Mouse (Mus musculus): Measurements from ENCODE around the gene Zfp513. TPM values are rescaled to one million over a fixed set of nuclear protein-coding genes. Genes with fewer than 3 reads are reported as not detected.

Zfp513 gene
- polyA plus RNA-seq, 1 experiment from 2014 or later = 14.8 TPM

GRCm38 (mm10) chr5:31190201-31190600, 11.9 kb downstream of the Zfp513 start:
- H3K27ac ChIP-seq = no peak overlapping the region
- H3K27me3 ChIP-seq = no peaks in the 10 kb centered on the region
- H3K36me3 ChIP-seq = peaks cover 52% of the 10 kb centered on the region
- no peak overlapping the region for H3K9ac ChIP-seq
- 90% methylated on average over 9 of the region's 9 CpGs for WGBS
- peaks cover 21% of the 10 kb centered on the region for H3K4me1 ChIP-seq
- no peak for ATAC-seq (ENCODE audit: insufficient number of reproducible peaks, insufficient read depth, low FRiP score, low TSS enrichment, low read depth)
- H3K4me2 ChIP-seq = no peak overlapping the region
- H3K9me3 ChIP-seq = no peaks in the 10 kb centered on the region
- H3K4me3 ChIP-seq = 0 out of 2 replicates have a peak overlapping the region, but pooled peaks have one; percentile 3

- no peak overlapping the region for H3K27ac ChIP-seq
- no peaks in the 10 kb centered on the region for H3K27me3 ChIP-seq
- no peaks in the 10 kb centered on the region for H3K9me3 ChIP-seq
- WGBS = 82% methylated on average over 4 of the region's 4 CpGs
- H3K4me2 ChIP-seq = no peak overlapping the region
- H3K36me3 ChIP-seq = peaks cover 46% of the 10 kb centered on the region
- no peak overlapping the region for H3K9ac ChIP-seq
- ATAC-seq (ENCODE audit: insufficient number of reproducible peaks, insufficient read depth, low FRiP score, low TSS enrichment, low read depth) = no peak
- H3K4me3 ChIP-seq = no peak overlapping the region
- peaks cover 11% of the 10 kb centered on the region for H3K4me1 ChIP-seq
These were observed 13.8 kb downstream of the Zfp513 start for GRCm38 (mm10) chr5:31188223-31188840.

- no peak for ATAC-seq (ENCODE audit: insufficient number of reproducible peaks, insufficient read depth, low FRiP score, low TSS enrichment, low read depth)
- Histone ChIP-seq H3K27ac (no peak overlapping the region), H3K36me3 (peaks cover 20% of the 10 kb centered on the region), H3K9me3 (no peaks in the 10 kb centered on the region), H3K9ac (no peak overlapping the region), H3K4me1 (peaks cover 8% of the 10 kb centered on the region), H3K4me2 (no peak overlapping the region), H3K4me3 (no peak overlapping the region), H3K27me3 (no peaks in the 10 kb centered on the region)
- 57% methylated on average over 4 of the region's 4 CpGs for WGBS
These were observed 18.4 kb downstream of the Zfp513 start for GRCm38 (mm10) chr5:31183678-31184077.

- H3K27ac ChIP-seq = no peak overlapping the region
- no peak overlapping the region for H3K4me2 ChIP-seq
- WGBS = 89% methylated on average over 9 of the region's 9 CpGs
- peaks cover 4% of the 10 kb centered on the region; the same call in 1 of the 2 replicates for H3K36me3 ChIP-seq
- H3K9ac ChIP-seq = no peak overlapping the region
- H3K27me3 ChIP-seq = no peaks in the 10 kb centered on the region
- ATAC-seq (ENCODE audit: insufficient number of reproducible peaks, insufficient read depth, low FRiP score, low TSS enrichment, low read depth) = no peak
- no peaks in the 10 kb centered on the region for H3K9me3 ChIP-seq
- peaks cover 12% of the 10 kb centered on the region for H3K4me1 ChIP-seq
- no peak overlapping the region for H3K4me3 ChIP-seq
These were observed 20.8 kb downstream of the Zfp513 start for GRCm38 (mm10) chr5:31181183-31181770.

GRCm38 (mm10) chr5:31179766-31180630, 22.1 kb downstream of the Zfp513 start, which contains the start of the genes Gm29609 and Gtf3c2:
TSS of gene Gm29609 (minus strand) at chr5:31179911.
TSS of gene Gtf3c2 (minus strand) at chr5:31180144.
- H3K4me2 ChIP-seq = peak within 1 kb of the TSS; percentile 94
- H3K27ac ChIP-seq = peak within 1 kb of the TSS; percentile 99
- peaks cover 7% of the 10 kb centered on the region; the same call in 1 of the 2 replicates for H3K36me3 ChIP-seq
- H3K4me1 ChIP-seq = peaks cover 12% of the 10 kb centered on the region
- H3K9me3 ChIP-seq = no peaks in the 10 kb centered on the region
- H3K27me3 ChIP-seq = no peaks in the 10 kb centered on the region
- under 1% methylated on average over 59 of the region's 59 CpGs for WGBS
- ATAC-seq (ENCODE audit: insufficient number of reproducible peaks, insufficient read depth, low FRiP score, low TSS enrichment, low read depth) = peak; percentile 97
- peak within 1 kb of the TSS; percentile 86 for H3K4me3 ChIP-seq
- peak within 1 kb of the TSS; percentile 87 for H3K9ac ChIP-seq

- Histone ChIP-seq H3K4me2 (peak overlapping the region; percentile 94), H3K4me3 (peak overlapping the region; percentile 86), H3K9me3 (no peaks in the 10 kb centered on the region), H3K4me1 (peaks cover 12% of the 10 kb centered on the region), H3K9ac (peak overlapping the region; percentile 87), H3K27ac (peak overlapping the region; percentile 99), H3K36me3 (peaks cover 10% of the 10 kb centered on the region), H3K27me3 (no peaks in the 10 kb centered on the region)
- ATAC-seq (ENCODE audit: insufficient number of reproducible peaks, insufficient read depth, low FRiP score, low TSS enrichment, low read depth) = peak; percentile 27; the same call in 1 of the 2 replicates
- WGBS = 0% methylated on average over 25 of the region's 25 CpGs
These were observed 22.8 kb downstream of the Zfp513 start for GRCm38 (mm10) chr5:31179301-31179765.

- Histone ChIP-seq H3K36me3 (peaks cover 94% of the 10 kb centered on the region), H3K27ac (no peak overlapping the region), H3K27me3 (no peaks in the 10 kb centered on the region), H3K9me3 (no peaks in the 10 kb centered on the region), H3K4me3 (no peak overlapping the region), H3K4me2 (no peak overlapping the region), H3K4me1 (no peaks in the 10 kb centered on the region), H3K9ac (no peak overlapping the region)
- WGBS = 89% methylated on average over 4 of the region's 4 CpGs
- ATAC-seq (ENCODE audit: insufficient number of reproducible peaks, insufficient read depth, low FRiP score, low TSS enrichment, low read depth) = no peak
These were observed 33.5 kb downstream of the Zfp513 start for GRCm38 (mm10) chr5:31168630-31169029.

- Histone ChIP-seq H3K4me1 (no peaks in the 10 kb centered on the region), H3K9ac (no peak overlapping the region), H3K36me3 (peaks cover 91% of the 10 kb centered on the region), H3K27ac (no peak overlapping the region), H3K4me3 (no peak overlapping the region), H3K9me3 (no peaks in the 10 kb centered on the region), H3K27me3 (no peaks in the 10 kb centered on the region), H3K4me2 (no peak overlapping the region)
- WGBS = 100% methylated on average over 1 of the region's 1 CpGs
- ATAC-seq (ENCODE audit: insufficient number of reproducible peaks, insufficient read depth, low FRiP score, low TSS enrichment, low read depth) = no peak
These were observed 37.2 kb downstream of the Zfp513 start for GRCm38 (mm10) chr5:31164878-31165277.

- no peaks in the 10 kb centered on the region for H3K27me3 ChIP-seq
- H3K36me3 ChIP-seq = peaks cover 91% of the 10 kb centered on the region
- H3K9me3 ChIP-seq = no peaks in the 10 kb centered on the region
- no peak overlapping the region for H3K4me2 ChIP-seq
- H3K27ac ChIP-seq = no peak overlapping the region
- no peak overlapping the region for H3K9ac ChIP-seq
- no peak overlapping the region for H3K4me3 ChIP-seq
- ATAC-seq (ENCODE audit: insufficient number of reproducible peaks, insufficient read depth, low FRiP score, low TSS enrichment, low read depth) = no peak
- no peaks in the 10 kb centered on the region for H3K4me1 ChIP-seq
These were observed 39.6 kb downstream of the Zfp513 start for GRCm38 (mm10) chr5:31162462-31162861.

- H3K9me3 ChIP-seq = no peaks in the 10 kb centered on the region
- H3K27me3 ChIP-seq = no peaks in the 10 kb centered on the region
- H3K27ac ChIP-seq = peak within 1 kb of the TSS; percentile 80
- H3K4me3 ChIP-seq = peak within 1 kb of the TSS; percentile 69
- H3K36me3 ChIP-seq = peaks cover 54% of the 10 kb centered on the region
- H3K4me1 ChIP-seq = peaks cover 13% of the 10 kb centered on the region
- under 1% methylated on average over 19 of the region's 19 CpGs for WGBS
- H3K9ac ChIP-seq = peak within 1 kb of the TSS; percentile 80
- ATAC-seq (ENCODE audit: insufficient number of reproducible peaks, insufficient read depth, low FRiP score, low TSS enrichment, low read depth) = peak; percentile 90
- H3K4me2 ChIP-seq = peak within 1 kb of the TSS; percentile 88
These were observed 48.0 kb downstream of the Zfp513 start, which contains the start of gene Mpv17 for GRCm38 (mm10) chr5:31154152-31154553. TSS of gene Mpv17 (minus strand) at chr5:31154251.

GRCm38 (mm10) chr5:31153516-31154151, 48.5 kb downstream of the Zfp513 start:
- H3K4me2 ChIP-seq = peak overlapping the region; percentile 88
- H3K4me3 ChIP-seq = peak overlapping the region; percentile 69
- WGBS = 40% methylated on average over 6 of the region's 6 CpGs
- H3K36me3 ChIP-seq = peaks cover 49% of the 10 kb centered on the region
- peak overlapping the region; percentile 80 for H3K27ac ChIP-seq
- peak overlapping the region; percentile 80 for H3K9ac ChIP-seq
- 0 out of 2 replicates have a peak, but pooled peaks have one; percentile 12 for ATAC-seq (ENCODE audit: insufficient number of reproducible peaks, insufficient read depth, low FRiP score, low TSS enrichment, low read depth)
- no peaks in the 10 kb centered on the region for H3K27me3 ChIP-seq
- peaks cover 13% of the 10 kb centered on the region for H3K4me1 ChIP-seq
- H3K9me3 ChIP-seq = no peaks in the 10 kb centered on the region

All from embryonic facial prominence, embryonic 13.5 days (tissue).